Mouse (Mus musculus) splenic B cell, adult 2 months (primary cell): ENCODE measurements around the gene Mycn.

ENCODE experiments used
- DNase-seq: peaks from one replicate; pipeline ENCODE4 v3.0.0-alpha.2; 2011; ENCODE audit warnings: low read depth, low spot score
- H3K27me3 ChIP-seq: 2 replicates; pipeline ENCODE4 v1.6.1; 2012; ENCODE audit warnings: mild to moderate bottlenecking, low read length, moderate library complexity, mixed read lengths; ENCODE audit not compliant: control insufficient read depth, poor library complexity, insufficient read depth, severe bottlenecking
- H3K36me3 ChIP-seq: 2 replicates; pipeline ENCODE4 v1.6.1; 2012; ENCODE audit warnings: mild to moderate bottlenecking, low read length, moderate library complexity, mixed read lengths; ENCODE audit not compliant: control insufficient read depth, poor library complexity, insufficient read depth, severe bottlenecking

The Mycn gene

GRCm38 (mm10) chr12:12906321-12906720 is 35.4 kb downstream of the Mycn start:
- H3K36me3 ChIP-seq, result no peaks in the 10 kb centered on the region

GRCm38 (mm10) chr12:12905117-12905516 is 36.6 kb downstream of the Mycn start:
- no peak for DNase-seq
- H3K27me3 ChIP-seq, result no peaks in the 10 kb centered on the region
- H3K36me3 ChIP-seq, result no peaks in the 10 kb centered on the region

More at GRCm38 (mm10) chr12:12906321-12906720, 35.4 kb downstream of the Mycn start:
- H3K27me3 ChIP-seq, result no peaks in the 10 kb centered on the region
- DNase-seq, result no peak

GRCm38 (mm10) chr12:12904512-12904953 is 37.2 kb downstream of the Mycn start:
- no peaks in the 10 kb centered on the region for H3K36me3 ChIP-seq
- H3K27me3 ChIP-seq, result no peaks in the 10 kb centered on the region
- no peak for DNase-seq

- H3K36me3 ChIP-seq, result no peaks in the 10 kb centered on the region
- no peak for DNase-seq
- no peaks in the 10 kb centered on the region for H3K27me3 ChIP-seq
These were observed 37.6 kb downstream of the Mycn start for GRCm38 (mm10) chr12:12904086-12904485.

GRCm38 (mm10) chr12:12902403-12902802 is 39.3 kb downstream of the Mycn start:
- Histone ChIP-seq H3K27me3 (no peaks in the 10 kb centered on the region), H3K36me3 (no peaks in the 10 kb centered on the region)
- no peak for DNase-seq

GRCm38 (mm10) chr12:12898356-12899126 is 43.2 kb downstream of the Mycn start:
- no peaks in the 10 kb centered on the region for H3K27me3 ChIP-seq
- no peaks in the 10 kb centered on the region for H3K36me3 ChIP-seq
- no peak for DNase-seq

GRCm38 (mm10) chr12:12893986-12894385 is 47.7 kb downstream of the Mycn start:
- Histone ChIP-seq H3K27me3 (no peaks in the 10 kb centered on the region), H3K36me3 (no peaks in the 10 kb centered on the region)
- no peak for DNase-seq

- H3K27me3 ChIP-seq, result no peaks in the 10 kb centered on the region
- DNase-seq, result no peak
These were observed 55.4 kb downstream of the Mycn start for GRCm38 (mm10) chr12:12886191-12886889.

More at GRCm38 (mm10) chr12:12886191-12886889, 55.4 kb downstream of the Mycn start:
- H3K36me3 ChIP-seq, result no peaks in the 10 kb centered on the region
